Mouse (Mus musculus): ENCODE data around the gene Rdh8. TPM values are rescaled to one million over a fixed set of nuclear protein-coding genes. Genes with fewer than 3 reads are reported as not detected.

The Rdh8 gene
- polyA plus RNA-seq, 1 experiment = not detected

- WGBS = 57% methylated on average over 13 of the region's 13 CpGs
- DNase-seq = peak; percentile 87
Observed at GRCm38 (mm10) chr9:20804266-20805158, 13.8 kb upstream of the Rdh8 start.

GRCm38 (mm10) chr9:20805159-20805495 is 13.2 kb upstream of the Rdh8 start:
- H3K4me1 ChIP-seq (ENCODE audit: control insufficient read depth, insufficient read depth, low read length) = 0 out of 2 replicates have a peak, but pooled peaks cover 5% of the 10 kb centered on the region
- H3K27ac ChIP-seq (ENCODE audit: insufficient read depth, low read depth, low read length) = no peak overlapping the region
- WGBS = 67% methylated on average over 3 of the region's 3 CpGs
- DNase-seq = no peak
- no peaks in the 10 kb centered on the region for H3K27me3 ChIP-seq (replicated peaks; ENCODE audit: control insufficient read depth, insufficient read depth, low read length)
- no peaks in the 10 kb centered on the region for H3K36me3 ChIP-seq (ENCODE audit: control insufficient read depth, insufficient read depth, low read length)
- no peak overlapping the region for H3K4me3 ChIP-seq (ENCODE audit: insufficient read depth, low read depth, low read length)
- no peak for TF ChIP-seq CTCF (conservative IDR thresholded peaks at IDR 0.05; ENCODE audit: insufficient read depth, insufficient read length, low read depth, low read length)
- TF ChIP-seq POLR2A (IDR thresholded peaks at IDR 0.05; ENCODE audit: low read depth, low read length) = no peak

More at GRCm38 (mm10) chr9:20804266-20805158, 13.8 kb upstream of the Rdh8 start:
- H3K36me3 ChIP-seq (ENCODE audit: control insufficient read depth, insufficient read depth, low read length) = no peaks in the 10 kb centered on the region
- H3K27ac ChIP-seq (ENCODE audit: insufficient read depth, low read depth, low read length) = no peak overlapping the region
- TF ChIP-seq CTCF (conservative IDR thresholded peaks at IDR 0.05; ENCODE audit: insufficient read depth, insufficient read length, low read depth, low read length) = peak; percentile 99
- TF ChIP-seq POLR2A (IDR thresholded peaks at IDR 0.05; ENCODE audit: low read depth, low read length) = no peak
- no peaks in the 10 kb centered on the region for H3K27me3 ChIP-seq (replicated peaks; ENCODE audit: control insufficient read depth, insufficient read depth, low read length)
- no peak overlapping the region for H3K4me3 ChIP-seq (ENCODE audit: insufficient read depth, low read depth, low read length)
- 0 out of 2 replicates have a peak, but pooled peaks cover 5% of the 10 kb centered on the region for H3K4me1 ChIP-seq (ENCODE audit: control insufficient read depth, insufficient read depth, low read length)

- Histone ChIP-seq H3K27me3 (replicated peaks; ENCODE audit: control insufficient read depth, insufficient read depth, low read length) (no peaks in the 10 kb centered on the region), H3K36me3 (ENCODE audit: control insufficient read depth, insufficient read depth, low read length) (no peaks in the 10 kb centered on the region), H3K4me3 (ENCODE audit: insufficient read depth, low read depth, low read length) (no peak overlapping the region), H3K27ac (ENCODE audit: insufficient read depth, low read depth, low read length) (no peak overlapping the region), H3K4me1 (ENCODE audit: control insufficient read depth, insufficient read depth, low read length) (0 out of 2 replicates have a peak, but pooled peaks cover 5% of the 10 kb centered on the region)
- whole genome bisulfite sequencing = 50% methylated on average over 5 of the region's 5 CpGs
- no peak for TF ChIP-seq POLR2A (IDR thresholded peaks at IDR 0.05; ENCODE audit: low read depth, low read length)
- TF ChIP-seq CTCF (conservative IDR thresholded peaks at IDR 0.05; ENCODE audit: insufficient read depth, insufficient read length, low read depth, low read length) = no peak
- no peak for DNase-seq
Observed at GRCm38 (mm10) chr9:20805706-20806105, 12.6 kb upstream of the Rdh8 start.

DNA sequence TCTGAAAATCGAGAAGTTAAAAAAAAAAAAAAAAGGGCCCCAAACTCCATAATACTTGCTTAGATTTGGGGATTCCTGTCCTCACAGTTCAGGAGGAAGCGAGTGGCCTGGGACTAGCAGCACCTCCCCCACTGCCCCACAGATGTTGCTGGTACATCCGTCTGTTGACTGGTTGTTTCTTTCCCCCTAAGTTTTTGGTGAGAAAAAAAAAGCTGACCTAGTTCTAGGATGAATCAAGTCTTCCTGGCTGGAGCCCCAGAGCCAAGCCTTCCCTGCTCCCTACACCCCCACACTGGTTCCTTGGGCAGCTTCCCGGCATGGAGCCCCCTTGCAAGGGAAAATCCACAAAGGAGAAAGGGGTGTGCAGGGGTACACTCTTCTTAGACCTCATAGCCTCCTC is 8.0 kb upstream of the Rdh8 start:
- Histone ChIP-seq H3K27me3 (replicated peaks; ENCODE audit: control insufficient read depth, insufficient read depth, low read length) (no peaks in the 10 kb centered on the region), H3K27ac (ENCODE audit: insufficient read depth, low read depth, low read length) (no peak overlapping the region), H3K4me1 (ENCODE audit: control insufficient read depth, insufficient read depth, low read length) (no peaks in the 10 kb centered on the region), H3K4me3 (ENCODE audit: insufficient read depth, low read depth, low read length) (no peak overlapping the region), H3K36me3 (ENCODE audit: control insufficient read depth, insufficient read depth, low read length) (no peaks in the 10 kb centered on the region)
- WGBS = 42% methylated on average over 4 of the region's 4 CpGs
- DNase-seq = no peak
- no peak for TF ChIP-seq POLR2A (IDR thresholded peaks at IDR 0.05; ENCODE audit: low read depth, low read length)
- TF ChIP-seq CTCF (conservative IDR thresholded peaks at IDR 0.05; ENCODE audit: insufficient read depth, insufficient read length, low read depth, low read length) = no peak

DNA sequence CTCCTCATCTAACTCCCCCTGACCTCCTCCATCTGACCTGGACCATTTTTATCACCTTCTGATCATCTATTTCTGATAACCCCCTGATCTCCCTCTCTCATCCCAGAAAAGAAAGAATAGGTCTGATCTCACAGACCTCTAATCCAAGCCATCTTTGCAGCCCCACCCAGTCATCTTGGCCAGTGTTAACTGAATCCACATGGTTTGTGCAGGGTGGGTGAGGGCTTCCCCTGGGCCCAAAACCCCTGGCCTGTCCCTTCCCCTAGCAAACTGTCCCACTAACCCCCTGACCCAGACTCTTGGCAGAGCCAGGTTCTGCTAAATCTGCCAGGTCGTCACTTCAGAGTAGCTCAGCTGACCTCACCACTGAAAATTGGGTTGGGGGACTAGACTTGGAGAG is 7.5 kb upstream of the Rdh8 start:
- WGBS = 40% methylated on average over 1 of the region's 1 CpGs
- no peak for DNase-seq
- Histone ChIP-seq H3K27me3 (replicated peaks; ENCODE audit: control insufficient read depth, insufficient read depth, low read length) (no peaks in the 10 kb centered on the region), H3K4me3 (ENCODE audit: insufficient read depth, low read depth, low read length) (no peak overlapping the region), H3K27ac (ENCODE audit: insufficient read depth, low read depth, low read length) (no peak overlapping the region), H3K36me3 (ENCODE audit: control insufficient read depth, insufficient read depth, low read length) (no peaks in the 10 kb centered on the region), H3K4me1 (ENCODE audit: control insufficient read depth, insufficient read depth, low read length) (no peaks in the 10 kb centered on the region)
- no peak for TF ChIP-seq POLR2A (IDR thresholded peaks at IDR 0.05; ENCODE audit: low read depth, low read length)
- TF ChIP-seq CTCF (conservative IDR thresholded peaks at IDR 0.05; ENCODE audit: insufficient read depth, insufficient read length, low read depth, low read length) = no peak

DNA sequence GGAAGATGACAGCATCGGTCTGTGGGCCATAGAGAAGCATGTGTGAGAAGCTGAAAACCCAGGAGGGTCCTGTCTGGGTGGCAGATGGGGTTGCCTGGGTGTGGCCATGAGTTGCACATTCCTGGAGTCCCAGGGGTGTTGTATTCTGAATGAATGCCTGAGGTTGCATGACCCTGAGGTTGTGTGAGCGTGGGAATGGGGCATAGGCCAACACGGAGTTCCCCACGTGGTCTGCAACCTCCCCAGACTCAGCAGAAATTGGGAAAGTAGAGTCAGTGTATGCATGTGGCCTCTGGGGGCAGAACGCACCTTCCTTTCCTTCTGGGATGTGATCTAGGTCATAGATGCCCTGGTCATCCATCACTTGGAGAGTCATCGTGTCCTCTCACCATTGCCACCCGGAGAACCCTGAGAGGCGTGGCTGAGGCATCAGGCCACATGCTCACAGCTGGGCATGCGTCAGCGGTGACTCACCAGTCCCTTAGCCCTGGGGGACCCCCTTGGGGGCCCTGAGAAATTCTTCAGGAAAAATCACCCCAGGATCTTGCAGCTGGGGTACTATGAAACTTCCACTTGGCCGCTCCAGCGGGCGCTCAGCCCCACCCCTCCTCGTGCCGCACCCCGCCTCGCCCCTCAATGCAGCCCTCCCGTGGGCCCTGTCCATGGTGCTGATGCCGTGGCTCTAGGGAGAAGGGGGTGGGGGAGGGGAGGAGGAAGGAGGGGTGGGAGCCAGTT is 5.6 kb upstream of the Rdh8 start:
- no peak for DNase-seq
- H3K27me3 ChIP-seq (replicated peaks; ENCODE audit: control insufficient read depth, insufficient read depth, low read length) = no peaks in the 10 kb centered on the region
- WGBS = 11% methylated on average over 19 of the region's 19 CpGs
- TF ChIP-seq POLR2A (IDR thresholded peaks at IDR 0.05; ENCODE audit: low read depth, low read length) (no peak), CTCF (conservative IDR thresholded peaks at IDR 0.05; ENCODE audit: insufficient read depth, insufficient read length, low read depth, low read length) (no peak)
- no peak overlapping the region for H3K27ac ChIP-seq (ENCODE audit: insufficient read depth, low read depth, low read length)
- H3K36me3 ChIP-seq (ENCODE audit: control insufficient read depth, insufficient read depth, low read length) = no peaks in the 10 kb centered on the region
- H3K4me3 ChIP-seq (ENCODE audit: insufficient read depth, low read depth, low read length) = no peak overlapping the region
- H3K4me1 ChIP-seq (ENCODE audit: control insufficient read depth, insufficient read depth, low read length) = no peaks in the 10 kb centered on the region
